Mouse (Mus musculus) liver, adult (tissue): ENCODE results near the gene Tmem38a.

Experiments
- GATA4 ChIP-seq: IDR thresholded peaks from 2 replicates; pipeline ENCODE4 v1.6.1; 2014; ENCODE audit warnings: mild to moderate bottlenecking, low read length; ENCODE audit not compliant: insufficient replicate concordance

Tmem38a gene

DNA sequence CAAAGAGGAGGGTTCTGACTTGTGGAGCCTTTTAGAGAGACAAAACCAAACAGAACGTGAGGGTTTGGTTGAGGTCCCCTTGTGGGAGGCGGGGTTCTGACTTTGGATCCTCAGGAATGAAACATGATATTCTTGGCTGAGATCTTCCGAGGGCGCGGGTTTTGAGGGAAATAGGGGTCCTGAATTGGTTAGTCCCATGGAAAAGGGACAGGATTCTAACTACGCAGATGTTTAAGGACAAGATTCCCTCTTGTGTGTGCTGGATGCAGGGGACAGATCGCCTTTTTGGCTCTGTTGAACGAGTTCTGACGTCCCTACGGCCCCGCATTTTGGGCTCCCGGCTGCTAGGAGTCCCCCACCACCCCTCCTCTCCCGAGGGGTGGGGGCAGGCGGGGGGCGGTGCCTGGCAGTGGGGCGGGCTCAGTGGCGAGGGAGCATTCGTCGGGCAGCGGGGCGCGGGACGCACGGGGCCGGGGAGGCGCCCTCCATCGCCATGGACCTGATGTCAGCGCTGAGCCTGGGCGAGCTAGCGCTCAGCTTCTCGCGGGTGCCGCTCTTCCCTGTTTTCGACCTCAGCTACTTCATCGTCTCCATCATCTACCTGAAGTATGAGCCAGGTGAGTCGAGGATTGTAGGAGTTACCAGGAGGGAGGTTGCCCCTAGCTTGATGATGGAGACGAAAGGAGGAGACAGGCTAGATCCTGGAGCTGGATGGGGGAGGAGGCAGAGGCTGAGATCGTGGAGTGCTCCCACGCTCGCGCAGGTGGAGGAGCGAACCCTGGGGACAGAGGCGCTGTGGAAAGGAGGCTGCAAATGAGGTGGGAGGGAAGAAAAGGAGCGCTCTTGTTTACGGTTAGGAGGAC lies at the start of gene Tmem38a:
Gene Tmem38a, plus strand, starts transcription at position 445 of the 863 bp plus-strand sequence.
- no peak for TF ChIP-seq GATA4

- TF ChIP-seq GATA4, result no peak
Observed at GRCm38 (mm10) chr8:72532103-72532502, 39.8 kb upstream of the Tmem38a start.

DNA sequence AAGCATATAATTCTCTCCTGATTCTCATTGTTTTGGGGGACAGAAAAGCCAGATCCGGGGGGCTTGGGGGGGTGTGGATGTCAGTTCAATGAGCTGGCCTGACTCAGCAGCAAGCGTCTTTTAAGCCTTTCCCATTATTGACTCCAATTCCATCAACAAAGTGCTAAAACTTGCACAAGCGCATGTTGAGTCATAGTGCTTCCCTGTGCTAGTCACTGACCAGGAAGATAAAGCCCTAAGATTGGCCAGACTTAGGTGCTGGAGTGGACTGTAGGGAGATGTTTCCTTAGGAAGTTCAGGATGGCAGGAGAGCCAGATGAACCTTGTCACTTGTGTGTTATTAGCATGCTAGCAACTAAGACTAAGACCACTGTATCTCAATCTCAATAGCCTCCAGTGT lies 37.0 kb upstream of the Tmem38a start:
- no peak for TF ChIP-seq GATA4

DNA sequence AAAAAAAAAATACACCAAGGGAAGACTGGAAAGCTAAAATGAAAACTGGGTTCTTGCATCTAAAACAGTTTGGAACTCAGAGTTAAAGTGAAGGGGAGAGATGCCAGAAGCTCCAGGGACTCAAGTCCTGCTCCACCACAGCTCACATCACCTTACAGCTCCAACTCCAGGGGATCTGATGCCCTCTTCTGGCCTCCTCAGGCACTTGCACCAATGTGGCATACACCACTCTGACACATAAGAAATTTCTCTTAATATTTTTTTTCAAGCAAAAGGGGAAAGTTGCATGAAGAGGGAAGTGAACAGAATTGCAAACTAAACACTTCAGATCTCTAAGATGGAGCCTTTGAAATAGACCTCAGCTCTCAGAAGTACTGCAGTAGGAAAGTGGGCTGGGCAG lies 32.6 kb upstream of the Tmem38a start:
- no peak for TF ChIP-seq GATA4

DNA sequence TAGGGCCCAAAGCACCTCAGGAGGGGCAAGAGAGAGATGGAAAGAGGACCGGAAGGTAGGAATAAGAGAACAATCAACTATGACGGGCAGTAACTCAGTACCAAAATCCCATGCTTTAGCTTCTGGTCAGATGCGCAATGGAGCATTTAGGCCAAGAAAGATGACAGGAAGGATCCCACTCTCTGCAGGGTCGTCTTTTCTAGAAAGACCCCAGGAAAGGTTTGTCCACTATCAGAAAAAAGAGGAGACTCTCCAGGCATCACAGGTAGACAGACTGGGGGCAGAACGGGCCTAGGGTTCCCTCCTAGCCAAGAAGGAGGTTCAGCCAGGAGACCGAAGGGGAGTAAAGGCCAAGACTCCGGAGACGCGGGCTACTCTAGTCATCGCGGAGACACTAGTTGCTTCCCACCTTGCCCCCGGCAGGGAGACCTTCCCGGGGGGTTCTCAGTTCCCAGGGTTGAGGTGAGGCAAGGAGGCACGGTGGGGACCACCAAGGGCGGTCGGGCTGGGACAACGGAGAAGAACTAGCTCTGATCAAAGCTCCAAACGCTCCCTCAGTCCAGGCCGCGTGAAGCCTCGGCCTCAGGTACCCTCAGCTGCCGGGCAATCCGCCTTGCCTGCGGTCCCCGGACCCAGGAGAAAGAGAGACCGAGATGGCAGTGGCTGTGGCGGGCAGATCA lies 24.6 kb upstream of the Tmem38a start:
- TF ChIP-seq GATA4, result no peak

DNA sequence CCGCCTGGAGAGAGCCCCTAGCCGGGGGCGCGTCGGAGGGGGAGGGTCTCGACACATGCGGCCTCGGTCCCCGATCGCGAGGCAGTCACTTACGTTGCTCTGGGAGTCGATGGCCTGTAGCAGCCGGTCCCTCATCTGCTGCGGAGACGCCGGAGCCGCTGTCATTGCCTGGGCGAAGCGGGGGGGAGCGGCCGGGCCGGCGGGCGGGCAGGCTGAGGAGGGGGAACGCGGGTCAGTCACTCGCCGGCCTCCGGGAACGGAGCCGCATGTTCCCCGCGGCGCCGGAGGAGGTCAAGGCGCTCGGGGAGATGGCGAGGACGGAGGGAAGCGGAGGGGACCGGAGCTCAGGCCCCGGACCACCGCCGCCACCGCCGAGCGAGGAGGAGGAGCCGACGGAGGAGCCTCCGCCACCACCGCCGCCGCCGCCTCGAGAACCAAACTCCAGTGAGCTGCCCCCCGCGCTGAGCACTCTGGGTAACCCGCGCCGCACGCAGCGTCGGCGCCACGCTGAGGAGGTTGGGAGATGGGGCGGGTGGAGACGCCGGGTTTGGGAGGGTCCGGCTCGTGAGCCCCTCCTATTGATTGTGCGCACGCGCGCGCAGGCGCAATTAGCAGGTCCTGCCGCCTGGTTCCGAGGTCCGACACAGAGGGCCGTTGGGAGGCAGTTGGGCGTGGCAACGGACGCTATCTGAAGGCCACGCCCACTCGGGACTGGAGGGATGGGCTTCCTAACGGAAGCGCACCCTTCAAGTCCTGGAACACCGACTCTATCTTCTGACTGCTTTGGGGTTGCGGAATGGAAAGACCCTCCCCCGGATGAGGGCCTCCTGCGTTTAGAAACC lies 23.8 kb upstream of the Tmem38a start, which contains the start of gene Med26:
Gene Med26, minus strand, starts transcription at position 469 of the 842 bp plus-strand sequence.
- TF ChIP-seq GATA4, result peak; percentile 93; the same call in 1 of the 2 replicates

DNA sequence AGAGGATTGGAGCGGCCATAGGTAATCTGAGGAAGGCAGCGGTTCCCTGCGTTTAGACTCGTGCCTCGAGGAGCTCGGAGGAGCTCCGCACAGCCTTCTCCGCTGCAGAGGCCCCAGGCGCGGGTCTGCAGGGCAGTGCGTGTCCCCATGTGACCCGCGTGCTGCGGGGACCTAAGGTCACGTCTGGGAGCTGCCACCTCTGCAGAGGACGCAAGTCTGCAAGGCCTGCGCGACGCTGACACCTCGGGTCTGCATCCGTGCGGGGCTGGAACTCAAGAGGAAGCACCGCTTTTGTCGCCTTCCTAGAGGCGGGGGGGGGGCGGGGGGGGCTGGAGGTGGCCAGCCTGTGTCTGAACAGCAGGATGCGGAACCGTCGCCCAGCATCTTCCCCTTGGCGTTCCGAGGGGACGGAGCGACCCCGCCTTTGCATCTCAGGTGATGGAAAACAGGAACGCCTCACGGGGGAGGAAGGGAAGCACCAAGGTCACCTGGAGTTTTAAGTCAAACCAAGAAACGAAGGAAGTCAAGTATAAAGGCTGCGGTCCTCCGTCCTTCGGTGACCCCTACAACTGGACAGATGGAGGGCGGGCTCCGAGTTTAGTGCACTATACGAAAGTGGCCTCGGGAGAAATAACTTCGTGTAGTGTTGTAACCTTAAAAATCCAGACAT lies 23.1 kb upstream of the Tmem38a start:
- TF ChIP-seq GATA4, result no peak

DNA sequence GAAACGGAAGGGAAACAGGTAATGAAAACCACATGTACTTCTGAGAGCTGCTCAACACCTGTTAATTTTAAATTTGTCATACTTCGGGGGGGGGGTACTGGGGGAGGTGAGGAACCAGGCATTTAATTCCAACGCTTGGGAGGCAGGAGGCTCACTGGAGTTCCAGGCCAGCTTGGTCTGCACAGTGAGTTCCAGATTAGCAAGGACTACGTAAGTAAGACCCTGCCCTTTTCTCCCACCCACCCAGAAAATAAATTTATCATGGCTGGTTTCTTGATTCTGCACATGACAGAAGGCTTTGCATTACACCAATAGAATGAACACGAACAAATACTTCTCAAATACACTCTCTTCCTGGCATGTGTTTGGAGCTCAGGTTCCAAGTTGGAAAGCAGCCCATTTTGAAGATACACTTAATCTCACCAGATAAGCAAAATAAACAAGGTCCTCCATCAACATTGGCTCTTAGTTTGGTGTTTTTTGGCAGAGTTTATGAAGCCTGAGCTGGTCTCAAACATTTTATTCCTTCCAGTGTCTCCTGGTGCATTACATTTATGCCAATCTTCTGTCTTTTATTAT lies 22.5 kb upstream of the Tmem38a start:
- peak; percentile 100 for TF ChIP-seq GATA4

- no peak for TF ChIP-seq GATA4
Observed at GRCm38 (mm10) chr8:72555770-72556169, 16.1 kb upstream of the Tmem38a start.

DNA sequence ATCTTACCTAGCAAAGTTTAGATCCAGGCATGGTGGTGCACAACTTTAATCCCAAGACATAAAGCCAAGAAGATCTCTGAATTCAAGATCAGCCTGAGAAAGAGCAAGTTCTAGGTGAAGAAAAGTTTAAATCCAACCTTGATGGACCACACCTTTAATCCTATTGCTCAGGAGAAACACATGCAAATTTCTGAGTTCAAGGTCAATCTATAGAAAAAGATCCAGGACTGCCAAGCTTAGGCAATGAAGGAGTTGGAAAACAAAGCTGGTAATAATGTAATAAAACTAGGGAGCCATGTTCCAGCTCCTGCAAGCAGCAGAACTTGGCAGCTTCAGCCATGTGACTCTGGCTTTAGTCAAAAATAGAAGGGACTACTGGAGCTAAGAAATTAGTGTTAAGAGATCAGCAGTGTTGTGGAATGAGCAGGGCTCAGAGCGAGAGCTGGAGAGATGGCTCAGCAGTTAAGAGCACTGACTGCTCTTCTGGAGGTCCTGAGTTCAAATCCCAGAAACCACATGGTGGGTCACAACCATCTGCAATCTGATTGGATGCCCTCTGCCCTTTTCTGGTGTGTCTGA lies 10.7 kb upstream of the Tmem38a start:
- no peak for TF ChIP-seq GATA4

DNA sequence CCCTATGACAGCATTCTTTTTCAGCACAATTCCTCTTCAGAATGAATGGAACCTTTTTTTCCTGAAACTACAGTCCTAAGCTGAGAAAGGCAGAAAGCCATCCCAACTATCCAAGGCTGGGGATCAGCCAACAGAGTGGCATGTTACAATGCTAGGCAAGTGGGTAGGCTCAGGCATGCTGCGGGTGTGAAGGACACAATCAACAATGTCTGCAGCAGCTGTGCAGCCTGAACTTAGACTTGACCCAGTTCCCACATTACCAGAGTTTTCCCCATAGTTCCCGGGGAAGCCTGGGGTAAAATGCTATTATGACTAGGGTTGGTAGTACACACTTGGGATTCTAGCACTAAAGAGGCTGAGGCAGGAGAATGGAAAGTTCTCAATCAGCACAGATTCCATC lies 5.9 kb upstream of the Tmem38a start:
- no peak for TF ChIP-seq GATA4

- no peak; the same call in 1 of the 2 replicates for TF ChIP-seq GATA4
Observed at GRCm38 (mm10) chr8:72570633-72571610, 933 bp upstream of the Tmem38a start, which contains the start of gene Smim7. Gene Smim7, minus strand, starts transcription at chr8:72571088.

DNA sequence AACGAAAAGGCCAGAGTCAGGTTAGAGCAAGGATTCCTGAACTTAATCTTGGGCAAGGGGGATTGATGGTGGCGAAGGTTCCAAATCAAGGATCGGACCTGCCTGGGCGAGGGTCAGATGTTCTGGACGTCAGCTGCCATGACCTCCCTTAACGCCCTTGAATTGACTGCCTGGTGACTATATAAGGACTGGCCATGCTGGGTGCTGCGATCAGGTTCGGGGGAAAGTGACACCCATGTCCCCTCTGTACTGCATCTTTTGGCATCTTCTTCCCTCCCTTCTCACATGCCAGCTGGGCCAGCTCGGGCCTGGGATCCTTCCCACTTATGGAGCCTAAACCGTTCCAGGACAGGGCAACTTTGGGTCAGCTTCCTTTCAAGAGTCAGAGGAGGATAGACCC lies 652 bp downstream of the Tmem38a start:
- no peak for TF ChIP-seq GATA4

DNA sequence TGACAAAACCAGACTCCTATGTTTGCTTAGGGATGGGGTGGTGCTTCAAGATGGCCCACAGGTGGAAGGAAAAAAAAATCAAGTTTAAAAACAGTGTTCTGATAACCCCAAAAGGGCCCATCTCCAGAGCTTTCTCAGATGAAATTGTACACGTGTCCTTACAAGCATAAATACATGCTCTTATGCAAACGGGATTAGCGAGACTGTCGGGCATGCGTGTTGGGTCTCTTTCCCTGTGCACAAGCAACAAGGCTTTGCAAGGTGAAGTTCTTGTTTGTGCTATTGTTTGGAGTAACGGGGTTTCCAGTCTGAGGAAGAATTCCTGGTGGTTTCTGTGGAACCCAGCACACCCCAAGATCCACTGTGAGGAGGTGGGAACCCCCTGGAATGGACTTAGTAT lies 1.6 kb downstream of the Tmem38a start:
- TF ChIP-seq GATA4, result no peak
